Mouse (Mus musculus): ENCODE data around the gene Cntn4.

GRCm38 (mm10) chr6:106337829-106338228 lies 660.4 kb downstream of the Cntn4 start:
- no peak for TF ChIP-seq POLR2A (IDR thresholded peaks at IDR 0.05; ENCODE audit: low read depth, low read length)
- TF ChIP-seq CTCF (conservative IDR thresholded peaks at IDR 0.05; ENCODE audit: insufficient read depth, insufficient read length, low read depth, low read length) = no peak
